Mouse (Mus musculus): Measurements from ENCODE around the gene Cdc37. TPM values are rescaled to one million over a fixed set of nuclear protein-coding genes. Genes with fewer than 3 reads are reported as not detected.

Cdc37 gene
- polyA plus RNA-seq, 1 experiment: 150 TPM

- H3K9me3 ChIP-seq: no peaks in the 10 kb centered on the region
- no peak overlapping the region for H3K4me3 ChIP-seq (replicated peaks)
- TF ChIP-seq FLI1 (IDR thresholded peaks at IDR 0.05; ENCODE audit: low read length) (no peak), GATA1 (IDR thresholded peaks at IDR 0.05; ENCODE audit: borderline replicate concordance, low read length) (no peak)
- peaks cover 59% of the 10 kb centered on the region for H3K4me1 ChIP-seq
- no peaks in the 10 kb centered on the region for H3K27me3 ChIP-seq (replicated peaks)
- peaks cover 96% of the 10 kb centered on the region for H3K36me3 ChIP-seq (replicated peaks; ENCODE audit: low read length)
Observed at GRCm38 (mm10) chr9:21141922-21142321, 7.9 kb downstream of the Cdc37 start.

GRCm38 (mm10) chr9:21138386-21138785 lies 11.4 kb downstream of the Cdc37 start:
- Histone ChIP-seq H3K4me1 (peaks cover 66% of the 10 kb centered on the region), H3K36me3 (replicated peaks; ENCODE audit: low read length) (peaks cover 66% of the 10 kb centered on the region), H3K27me3 (replicated peaks) (no peaks in the 10 kb centered on the region), H3K4me3 (replicated peaks) (no peak overlapping the region), H3K9me3 (no peaks in the 10 kb centered on the region)
- no peak for TF ChIP-seq GATA1 (IDR thresholded peaks at IDR 0.05; ENCODE audit: borderline replicate concordance, low read length)

DNA sequence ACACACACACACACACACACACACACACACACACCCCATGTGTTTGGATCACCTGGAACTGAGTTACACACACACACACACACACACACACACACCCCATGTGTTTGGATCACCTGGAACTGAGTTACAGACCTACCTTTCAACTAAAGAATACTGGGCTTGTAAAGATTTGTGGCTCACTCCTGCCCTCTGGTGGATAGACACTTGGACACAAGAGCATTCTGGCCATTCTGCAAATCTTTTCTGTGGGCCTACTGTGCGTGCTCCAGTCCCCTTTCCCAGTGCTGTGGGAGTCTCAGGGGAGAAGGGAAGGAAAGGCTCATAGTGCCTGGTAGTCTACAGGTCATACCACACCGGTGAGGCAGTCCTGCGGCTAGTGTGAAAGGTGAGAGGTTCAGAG lies 12.6 kb downstream of the Cdc37 start:
- Histone ChIP-seq H3K36me3 (replicated peaks; ENCODE audit: low read length) (peaks cover 54% of the 10 kb centered on the region), H3K4me3 (replicated peaks) (no peak overlapping the region), H3K9me3 (no peaks in the 10 kb centered on the region), H3K4me1 (peaks cover 78% of the 10 kb centered on the region), H3K27me3 (replicated peaks) (no peaks in the 10 kb centered on the region)
- no peak for TF ChIP-seq FLI1 (IDR thresholded peaks at IDR 0.05; ENCODE audit: low read length)
- TF ChIP-seq GATA1 (IDR thresholded peaks at IDR 0.05; ENCODE audit: borderline replicate concordance, low read length): no peak

DNA sequence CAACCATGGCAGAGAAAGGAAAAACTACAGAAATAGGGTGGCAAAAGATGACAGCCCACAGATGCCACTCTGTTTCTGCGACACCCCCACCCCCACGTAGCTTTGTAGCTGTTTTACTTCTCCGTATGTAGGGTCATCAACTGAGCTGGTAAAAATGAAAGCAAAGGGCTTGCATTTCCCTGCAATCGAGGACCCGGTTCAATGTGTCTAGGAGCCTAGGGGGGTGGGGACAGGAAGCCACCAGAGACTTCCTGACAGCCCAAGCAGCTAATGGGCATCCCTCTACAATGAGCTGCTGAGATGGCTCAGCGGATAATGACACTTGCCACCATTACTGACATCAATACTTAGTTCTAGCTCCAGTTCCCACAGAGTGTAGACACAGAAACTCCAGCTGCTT lies 13.4 kb downstream of the Cdc37 start:
- Histone ChIP-seq H3K27me3 (replicated peaks) (no peaks in the 10 kb centered on the region), H3K36me3 (replicated peaks; ENCODE audit: low read length) (peaks cover 46% of the 10 kb centered on the region), H3K4me3 (replicated peaks) (peak overlapping the region; percentile 82), H3K4me1 (peaks cover 84% of the 10 kb centered on the region), H3K9me3 (no peaks in the 10 kb centered on the region)
- TF ChIP-seq FLI1 (IDR thresholded peaks at IDR 0.05; ENCODE audit: low read length): no peak
- TF ChIP-seq GATA1 (IDR thresholded peaks at IDR 0.05; ENCODE audit: borderline replicate concordance, low read length): no peak

DNA sequence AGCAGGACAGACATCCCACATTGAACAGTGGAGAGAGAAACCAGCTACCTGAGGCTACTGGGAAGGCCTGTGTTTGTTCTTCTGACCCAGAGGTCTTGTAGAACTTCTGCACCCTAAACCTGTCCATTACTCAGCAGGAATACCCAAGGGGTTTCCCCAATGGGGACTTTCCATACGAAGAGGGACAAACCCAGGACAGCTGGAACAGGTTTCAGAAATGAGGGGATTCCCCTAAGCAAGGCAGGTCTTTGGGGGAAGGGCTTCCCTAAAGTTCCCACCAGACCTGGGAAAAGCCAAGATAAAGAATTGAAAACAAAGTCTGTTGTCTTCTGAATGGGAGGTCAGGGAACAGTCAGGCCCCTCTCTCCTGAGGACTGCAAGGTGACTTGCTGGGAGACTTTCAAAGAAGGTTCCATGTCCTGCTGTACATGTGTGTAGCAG lies 13.8 kb downstream of the Cdc37 start:
- Histone ChIP-seq H3K4me1 (peaks cover 88% of the 10 kb centered on the region), H3K36me3 (replicated peaks; ENCODE audit: low read length) (peaks cover 41% of the 10 kb centered on the region), H3K4me3 (replicated peaks) (peak overlapping the region; percentile 82), H3K27me3 (replicated peaks) (no peaks in the 10 kb centered on the region), H3K9me3 (no peaks in the 10 kb centered on the region)
- TF ChIP-seq GATA1 (IDR thresholded peaks at IDR 0.05; ENCODE audit: borderline replicate concordance, low read length) (no peak), FLI1 (IDR thresholded peaks at IDR 0.05; ENCODE audit: low read length) (no peak)

DNA sequence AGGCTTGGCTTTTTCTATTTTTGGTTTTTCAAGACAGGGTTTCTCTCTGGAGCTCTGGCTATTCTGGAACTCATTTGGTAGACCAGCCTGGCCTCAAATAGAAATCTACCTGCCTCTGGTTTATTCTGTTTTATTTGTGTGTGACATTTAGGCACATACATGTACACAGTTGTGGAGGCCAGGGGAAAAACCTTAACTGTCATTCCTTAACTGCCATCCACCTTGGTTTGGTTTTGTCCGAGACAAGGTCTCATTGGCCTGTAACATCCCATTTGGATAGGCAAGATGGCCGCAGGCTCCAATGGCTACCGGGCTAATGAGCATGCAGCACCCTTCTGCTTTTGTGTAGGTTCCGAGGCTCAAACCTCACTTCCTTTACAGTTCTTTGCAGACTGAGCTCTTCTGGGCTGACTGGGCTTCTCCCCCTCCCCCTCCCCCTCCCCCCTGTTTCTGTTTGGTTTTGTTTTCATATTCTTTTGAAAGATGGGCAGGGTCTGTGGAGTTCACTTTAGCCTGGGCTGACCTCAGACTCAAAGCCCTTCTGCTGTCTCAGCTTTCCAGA lies 14.4 kb downstream of the Cdc37 start:
- no peaks in the 10 kb centered on the region for H3K27me3 ChIP-seq (replicated peaks)
- no peak for TF ChIP-seq GATA1 (IDR thresholded peaks at IDR 0.05; ENCODE audit: borderline replicate concordance, low read length)
- TF ChIP-seq FLI1 (IDR thresholded peaks at IDR 0.05; ENCODE audit: low read length): no peak
- H3K9me3 ChIP-seq: no peaks in the 10 kb centered on the region
- peaks cover 94% of the 10 kb centered on the region for H3K4me1 ChIP-seq
- H3K4me3 ChIP-seq (replicated peaks): peak overlapping the region; percentile 60
- H3K36me3 ChIP-seq (replicated peaks; ENCODE audit: low read length): peaks cover 36% of the 10 kb centered on the region

- Histone ChIP-seq H3K4me1 (peaks cover 96% of the 10 kb centered on the region), H3K9me3 (no peaks in the 10 kb centered on the region), H3K4me3 (replicated peaks) (peak overlapping the region; percentile 23), H3K27me3 (replicated peaks) (no peaks in the 10 kb centered on the region), H3K36me3 (replicated peaks; ENCODE audit: low read length) (peaks cover 34% of the 10 kb centered on the region)
- no peak for TF ChIP-seq GATA1 (IDR thresholded peaks at IDR 0.05; ENCODE audit: borderline replicate concordance, low read length)
- TF ChIP-seq FLI1 (IDR thresholded peaks at IDR 0.05; ENCODE audit: low read length): no peak
Observed at GRCm38 (mm10) chr9:21134595-21135328, 15.0 kb downstream of the Cdc37 start.

DNA sequence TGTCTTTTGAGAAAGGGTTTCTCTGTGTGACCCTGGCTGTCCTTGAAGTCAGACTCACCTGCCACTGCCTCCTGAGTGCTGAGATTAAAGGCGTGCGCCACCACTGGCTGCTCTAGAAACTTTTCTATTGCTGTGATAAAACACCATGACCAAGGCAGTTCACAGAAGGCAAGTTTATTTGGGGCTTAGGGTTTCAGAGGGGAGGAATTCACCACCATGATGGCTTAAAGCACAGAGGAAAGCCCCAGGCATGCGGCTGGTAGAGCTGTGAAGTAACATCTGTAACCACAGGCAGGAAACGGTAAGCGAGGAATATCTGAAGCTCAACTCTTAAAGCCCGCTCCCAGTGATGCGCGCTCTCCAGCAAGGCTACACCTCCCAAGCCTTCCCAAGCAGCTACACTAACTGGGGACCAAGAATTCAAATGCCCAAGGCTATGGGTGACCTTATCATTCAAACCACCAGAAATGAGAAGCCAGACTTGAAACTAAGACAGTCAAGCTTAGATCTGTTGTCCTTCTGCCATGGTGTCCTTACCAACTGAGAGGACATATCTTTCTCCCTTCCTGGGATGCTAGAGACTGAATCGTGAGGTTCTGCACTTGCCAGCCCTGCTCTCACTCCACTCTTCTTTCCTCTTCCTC lies 16.6 kb downstream of the Cdc37 start:
- Histone ChIP-seq H3K36me3 (replicated peaks; ENCODE audit: low read length) (peaks cover 26% of the 10 kb centered on the region), H3K9me3 (no peaks in the 10 kb centered on the region), H3K27me3 (replicated peaks) (no peaks in the 10 kb centered on the region), H3K4me3 (replicated peaks) (peak overlapping the region; percentile 46), H3K4me1 (peaks cover 94% of the 10 kb centered on the region)
- TF ChIP-seq FLI1 (IDR thresholded peaks at IDR 0.05; ENCODE audit: low read length): no peak
- no peak for TF ChIP-seq GATA1 (IDR thresholded peaks at IDR 0.05; ENCODE audit: borderline replicate concordance, low read length)

DNA sequence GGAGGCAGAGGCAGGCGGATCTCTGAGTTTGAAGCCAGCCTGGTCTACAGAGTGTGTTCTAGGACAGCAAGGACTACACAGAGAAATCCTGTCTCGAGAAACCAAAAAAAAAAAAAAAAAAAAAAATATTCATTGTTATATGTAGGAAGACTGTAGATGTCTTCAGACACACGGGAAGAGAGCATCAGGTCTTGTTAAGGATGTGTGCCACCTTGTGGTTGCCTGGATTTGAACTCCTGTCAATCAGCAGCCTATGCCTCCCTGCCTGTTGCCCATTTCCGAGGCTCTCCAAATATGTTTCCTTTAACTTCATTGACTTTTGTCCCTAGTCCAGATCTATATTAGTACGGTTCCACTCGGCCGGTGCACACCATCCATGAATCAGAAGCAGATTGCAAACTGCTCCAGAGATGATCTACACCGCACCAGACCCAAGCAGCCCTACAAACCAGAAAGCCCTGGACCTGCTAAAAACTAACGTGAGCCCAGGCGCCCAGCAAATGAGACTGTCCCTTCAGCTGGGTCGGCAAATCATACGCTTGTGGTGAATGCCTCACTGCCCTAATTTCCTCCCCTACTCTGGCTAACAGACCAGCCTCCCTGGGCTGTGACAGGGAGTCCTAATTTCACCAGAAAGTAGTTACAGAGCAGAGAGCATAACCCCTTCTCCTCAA lies 17.5 kb downstream of the Cdc37 start:
- Histone ChIP-seq H3K36me3 (replicated peaks; ENCODE audit: low read length) (peaks cover 25% of the 10 kb centered on the region), H3K9me3 (no peaks in the 10 kb centered on the region), H3K4me1 (peaks cover 89% of the 10 kb centered on the region), H3K27me3 (replicated peaks) (no peaks in the 10 kb centered on the region), H3K4me3 (replicated peaks) (peak overlapping the region; percentile 28)
- TF ChIP-seq GATA1 (IDR thresholded peaks at IDR 0.05; ENCODE audit: borderline replicate concordance, low read length) (no peak), FLI1 (IDR thresholded peaks at IDR 0.05; ENCODE audit: low read length) (no peak)

All from megakaryocyte, embryonic 14.5 days (primary cell).